Mouse (Mus musculus) hindbrain, embryonic 13.5 days (tissue): Measurements from ENCODE around the gene Cyb561d2. TPM values are rescaled to one million over a fixed set of nuclear protein-coding genes. Genes with fewer than 3 reads are reported as not detected.

ENCODE experiments used
- ATAC-seq: fragments of 200-750 bp; cut with Nextera tagmentation; 2 replicates; pipeline ENCODE4 v1.8.0; 2017; ENCODE audit warnings: moderate TSS enrichment; ENCODE audit not compliant: low FRiP score
- H3K27ac ChIP-seq: fragments of 300-500 bp; sonication (generic); 2 replicates; pipeline ENCODE4 v1.5.1; 2015; ENCODE audit warnings: inconsistent platforms, mild to moderate bottlenecking, moderate library complexity
- H3K27me3 ChIP-seq: fragments of 300-500 bp; sonication (generic); 2 replicates; pipeline ENCODE4 v1.6.1; 2015; ENCODE audit warnings: mild to moderate bottlenecking, inconsistent platforms
- H3K36me3 ChIP-seq: fragments of 300-500 bp; sonication (generic); 2 replicates; pipeline ENCODE4 v1.6.1; 2015; ENCODE audit warnings: mild to moderate bottlenecking, inconsistent platforms
- H3K4me1 ChIP-seq: fragments of 300-500 bp; sonication (generic); replicated peaks from 2 replicates; pipeline ENCODE4 v1.6.1; 2015; ENCODE audit warnings: inconsistent platforms
- H3K4me2 ChIP-seq: fragments of 300-500 bp; sonication (generic); 2 replicates; pipeline ENCODE4 v1.6.1; 2015; ENCODE audit warnings: inconsistent platforms, mild to moderate bottlenecking, moderate library complexity
- H3K4me3 ChIP-seq: fragments of 300-500 bp; sonication (generic); 2 replicates; pipeline ENCODE4 v1.5.1; 2015; ENCODE audit warnings: mild to moderate bottlenecking, inconsistent platforms
- H3K9ac ChIP-seq: fragments of 300-500 bp; sonication (generic); 2 replicates; pipeline ENCODE4 v1.6.1; 2015; ENCODE audit warnings: mild to moderate bottlenecking, inconsistent platforms
- H3K9me3 ChIP-seq: fragments of 300-500 bp; sonication (generic); 2 replicates; pipeline ENCODE4 v1.6.1; 2016; ENCODE audit warnings: inconsistent platforms
- WGBS: fragments of 180-500 bp; shearing (Covaris S2); methylation state at CpG from one replicate; pipeline ENCODE4 v1.1.7; 2015; 5-methylcytosine and 5-hydroxymethylcytosine counted together
- polyA plus RNA-seq: library from polyadenylated mRNA; unstranded; fragments of >200 nt; fragmentation: Nextera tagmentation; extraction: Ambion mirVana; gene quantifications from 2 replicates; pipeline ENCODE4 v1.2.1, GENCODE M21; 2015

Cyb561d2 gene
- 38.9 and 39.1 TPM in 2 replicates for polyA plus RNA-seq

DNA sequence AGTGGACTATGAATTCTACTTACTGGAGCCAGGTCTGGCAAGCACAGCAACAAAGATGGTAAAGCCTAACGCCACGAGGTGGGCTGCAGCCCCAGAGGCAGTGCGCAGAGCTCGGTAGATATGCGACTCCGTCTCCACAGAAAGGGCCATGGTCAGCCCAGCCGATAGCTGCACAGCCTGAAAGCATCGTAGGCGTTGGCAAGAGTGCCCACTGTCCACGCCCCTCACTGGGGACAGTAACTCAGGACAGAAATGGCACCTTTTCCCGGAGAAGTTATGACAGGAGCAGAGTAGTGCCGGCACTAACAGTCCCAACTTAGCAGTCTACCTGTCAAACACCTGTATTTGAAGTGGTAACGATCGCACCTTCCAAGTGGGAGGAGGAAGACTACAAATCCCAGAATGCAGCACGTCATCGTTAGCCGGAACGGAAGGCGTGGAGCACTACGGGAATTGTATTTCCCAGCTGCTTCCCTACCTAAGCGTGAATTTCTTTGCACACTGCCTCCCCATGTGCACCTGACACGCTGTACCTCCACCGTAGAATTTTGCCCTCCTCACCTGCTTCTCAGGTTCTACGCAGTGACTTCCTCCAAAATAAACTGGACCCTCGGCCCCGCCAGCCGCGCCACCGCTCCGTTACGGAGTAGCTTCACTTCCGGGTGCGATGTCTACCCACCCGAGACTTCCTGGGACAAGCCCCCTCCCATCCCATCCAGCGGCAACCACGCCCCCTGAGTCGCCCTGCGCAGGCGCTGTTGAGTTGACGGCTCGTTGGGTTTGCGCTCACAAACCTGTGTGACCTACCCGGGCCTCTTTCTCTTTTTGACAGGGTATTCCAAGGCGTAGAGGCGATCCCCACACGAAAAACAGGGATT is at the start of gene Cyb561d2, which contains the start of gene Nprl2:
Gene Cyb561d2, minus strand, starts transcription at position 720 of the 878 bp plus-strand sequence.
Gene Nprl2, plus strand, starts transcription at position 753 of the 878 bp plus-strand sequence.
- no peaks in the 10 kb centered on the region for H3K27me3 ChIP-seq
- H3K4me1 ChIP-seq = peaks cover 63% of the 10 kb centered on the region
- H3K4me3 ChIP-seq = peak within 1 kb of the TSS; percentile 64
- H3K27ac ChIP-seq = peak within 1 kb of the TSS; percentile 74
- H3K9me3 ChIP-seq = no peaks in the 10 kb centered on the region
- peak; percentile 87 for ATAC-seq
- peak within 1 kb of the TSS; percentile 83 for H3K4me2 ChIP-seq
- peak within 1 kb of the TSS; percentile 72 for H3K9ac ChIP-seq
- H3K36me3 ChIP-seq = peaks cover 51% of the 10 kb centered on the region
- WGBS = under 1% methylated on average over 46 of the region's 46 CpGs

- WGBS = 96% methylated on average over 6 of the region's 6 CpGs
- peaks cover 21% of the 10 kb centered on the region for H3K4me1 ChIP-seq
- no peak overlapping the region for H3K9ac ChIP-seq
- H3K9me3 ChIP-seq = no peaks in the 10 kb centered on the region
- no peak overlapping the region for H3K4me3 ChIP-seq
- no peak overlapping the region for H3K27ac ChIP-seq
- H3K36me3 ChIP-seq = peaks cover 46% of the 10 kb centered on the region
- no peak overlapping the region for H3K4me2 ChIP-seq
- no peak for ATAC-seq
- no peaks in the 10 kb centered on the region for H3K27me3 ChIP-seq
Measured at GRCm38 (mm10) chr9:107590773-107591060, 48.7 kb upstream of the Cyb561d2 start.

- 90% methylated on average over 25 of the region's 25 CpGs for WGBS
- Histone ChIP-seq H3K4me1 (peaks cover 21% of the 10 kb centered on the region), H3K4me2 (no peak overlapping the region), H3K36me3 (peaks cover 46% of the 10 kb centered on the region), H3K27ac (no peak overlapping the region), H3K4me3 (no peak overlapping the region), H3K27me3 (no peaks in the 10 kb centered on the region), H3K9ac (no peak overlapping the region), H3K9me3 (no peaks in the 10 kb centered on the region)
- ATAC-seq = no peak
Measured at GRCm38 (mm10) chr9:107590058-107590772, 48.2 kb upstream of the Cyb561d2 start.

- Histone ChIP-seq H3K4me2 (peak overlapping the region; percentile 86), H3K9ac (peak overlapping the region; percentile 69), H3K27me3 (no peaks in the 10 kb centered on the region), H3K4me1 (peaks cover 15% of the 10 kb centered on the region), H3K36me3 (peaks cover 41% of the 10 kb centered on the region), H3K4me3 (peak overlapping the region; percentile 71), H3K9me3 (no peaks in the 10 kb centered on the region), H3K27ac (no peak overlapping the region)
- ATAC-seq = no peak
- 7% methylated on average over 33 of the region's 33 CpGs for WGBS
Measured at GRCm38 (mm10) chr9:107587833-107588639, 46.0 kb upstream of the Cyb561d2 start.

DNA sequence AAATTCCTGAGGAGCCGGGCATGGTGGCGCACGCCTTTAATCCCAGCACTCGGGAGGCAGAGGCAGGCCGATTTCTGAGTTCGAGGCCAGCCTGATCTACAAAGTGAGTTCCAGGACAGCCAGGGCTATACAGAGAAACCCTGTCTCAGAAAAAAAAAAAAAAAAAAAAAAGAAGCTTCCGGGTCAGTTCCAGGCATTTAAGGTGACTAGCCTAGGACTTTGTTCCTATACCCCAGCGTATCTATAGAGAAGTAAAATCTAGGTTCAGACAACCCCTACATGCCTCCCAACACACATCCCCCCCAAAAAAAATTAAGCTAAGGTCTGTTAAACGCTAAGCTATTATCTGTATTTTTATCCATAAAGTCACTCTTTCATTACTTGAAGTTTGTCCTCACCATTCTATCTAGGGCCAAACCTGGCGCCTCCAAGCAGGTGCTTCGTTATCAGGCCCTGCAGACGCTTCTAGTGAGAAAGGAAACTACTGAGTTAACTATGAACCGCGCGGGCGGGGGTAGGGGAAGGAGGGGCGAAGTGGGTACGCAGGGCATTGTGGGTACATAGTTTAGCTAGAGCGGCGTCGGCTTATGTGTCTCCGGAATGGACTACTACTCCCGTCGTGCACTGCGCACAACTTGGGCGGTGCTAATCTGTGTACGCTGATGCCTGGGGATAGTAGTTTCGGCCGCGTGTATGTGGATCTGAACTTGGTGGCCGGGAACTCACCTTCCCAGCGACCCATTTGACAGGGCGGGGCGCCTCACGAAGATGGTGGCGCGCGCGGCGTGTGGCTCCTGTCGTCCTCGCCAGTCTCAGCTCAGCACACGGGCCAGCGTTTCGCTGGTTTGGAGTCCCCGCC is 45.2 kb upstream of the Cyb561d2 start, which contains the start of gene Ifrd2:
Gene Ifrd2, plus strand, starts transcription at position 669 of the 859 bp plus-strand sequence.
- Histone ChIP-seq H3K27me3 (no peaks in the 10 kb centered on the region), H3K4me2 (peak within 1 kb of the TSS; percentile 86), H3K9me3 (no peaks in the 10 kb centered on the region), H3K4me3 (peak within 1 kb of the TSS; percentile 71), H3K4me1 (peaks cover 15% of the 10 kb centered on the region), H3K36me3 (peaks cover 36% of the 10 kb centered on the region), H3K9ac (peak within 1 kb of the TSS; percentile 69), H3K27ac (no peak within 1 kb of the TSS)
- WGBS = 13% methylated on average over 46 of the region's 46 CpGs
- peak; percentile 97 for ATAC-seq

- ATAC-seq = no peak
- H3K4me2 ChIP-seq = no peak overlapping the region
Measured at GRCm38 (mm10) chr9:107586504-107586903, 44.5 kb upstream of the Cyb561d2 start.

GRCm38 (mm10) chr9:107583174-107583573 is 41.2 kb upstream of the Cyb561d2 start:
- Histone ChIP-seq H3K9me3 (no peaks in the 10 kb centered on the region), H3K27me3 (no peaks in the 10 kb centered on the region), H3K9ac (no peak overlapping the region), H3K4me3 (no peak overlapping the region), H3K27ac (no peak overlapping the region), H3K4me2 (no peak overlapping the region), H3K36me3 (peaks cover 10% of the 10 kb centered on the region), H3K4me1 (peaks cover 36% of the 10 kb centered on the region)
- WGBS = 93% methylated on average over 14 of the region's 14 CpGs
- ATAC-seq = no peak

More at GRCm38 (mm10) chr9:107586504-107586903, 44.5 kb upstream of the Cyb561d2 start:
- H3K4me1 ChIP-seq = peaks cover 22% of the 10 kb centered on the region
- H3K36me3 ChIP-seq = peaks cover 29% of the 10 kb centered on the region
- no peak overlapping the region for H3K4me3 ChIP-seq
- no peak overlapping the region for H3K27ac ChIP-seq
- H3K9ac ChIP-seq = no peak overlapping the region
- 95% methylated on average over 5 of the region's 5 CpGs for WGBS
- H3K27me3 ChIP-seq = no peaks in the 10 kb centered on the region
- H3K9me3 ChIP-seq = no peaks in the 10 kb centered on the region

DNA sequence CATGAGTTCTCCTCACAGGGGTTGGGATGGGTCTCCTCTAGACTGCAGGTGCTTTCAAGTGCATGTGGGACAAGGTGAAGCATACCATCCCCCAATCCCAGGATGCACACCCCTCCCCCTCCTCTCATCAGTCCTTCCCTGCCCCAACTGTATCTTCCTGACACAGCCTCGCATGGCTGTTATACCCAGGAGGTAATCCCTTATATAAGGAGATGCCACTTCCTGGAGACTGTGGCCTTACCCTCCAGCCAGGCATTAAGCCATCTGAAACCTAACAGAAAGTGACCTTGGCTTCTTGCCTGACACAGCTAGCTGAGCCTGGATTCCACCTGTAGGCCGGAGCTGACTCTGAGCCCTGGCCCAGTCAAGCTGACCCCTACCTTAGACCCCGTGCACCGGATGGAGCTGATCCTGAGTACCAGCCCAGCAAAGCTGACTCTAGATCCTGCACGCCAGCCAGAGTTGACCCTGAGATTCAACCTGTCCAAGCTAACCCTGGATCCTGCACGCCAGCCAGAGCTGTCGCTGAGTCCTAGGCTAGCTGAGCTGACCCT is 40.6 kb upstream of the Cyb561d2 start:
- WGBS = 90% methylated on average over 7 of the region's 7 CpGs
- Histone ChIP-seq H3K27me3 (no peaks in the 10 kb centered on the region), H3K4me2 (no peak overlapping the region), H3K36me3 (peaks cover 10% of the 10 kb centered on the region), H3K27ac (no peak overlapping the region), H3K9ac (no peak overlapping the region), H3K4me3 (no peak overlapping the region), H3K9me3 (no peaks in the 10 kb centered on the region), H3K4me1 (peaks cover 35% of the 10 kb centered on the region)
- no peak for ATAC-seq

GRCm38 (mm10) chr9:107581584-107581983 is 39.6 kb upstream of the Cyb561d2 start:
- Histone ChIP-seq H3K27me3 (no peaks in the 10 kb centered on the region), H3K9me3 (no peaks in the 10 kb centered on the region), H3K4me1 (peaks cover 45% of the 10 kb centered on the region), H3K27ac (no peak overlapping the region), H3K4me3 (peak overlapping the region; percentile 62), H3K36me3 (peaks cover 10% of the 10 kb centered on the region), H3K9ac (peak overlapping the region; percentile 83), H3K4me2 (peak overlapping the region; percentile 97)
- 83% methylated on average over 4 of the region's 4 CpGs for WGBS
- ATAC-seq = no peak

GRCm38 (mm10) chr9:107580501-107581317 is 38.7 kb upstream of the Cyb561d2 start, which contains the start of gene Hyal3:
Gene Hyal3, plus strand, starts transcription at chr9:107580818.
- Histone ChIP-seq H3K36me3 (peaks cover 10% of the 10 kb centered on the region), H3K27me3 (no peaks in the 10 kb centered on the region), H3K27ac (peak within 1 kb of the TSS; percentile 86), H3K4me2 (peak within 1 kb of the TSS; percentile 97), H3K9me3 (no peaks in the 10 kb centered on the region), H3K4me1 (peaks cover 48% of the 10 kb centered on the region), H3K4me3 (peak within 1 kb of the TSS; percentile 62), H3K9ac (peak within 1 kb of the TSS; percentile 83)
- WGBS = under 1% methylated on average over 32 of the region's 32 CpGs
- ATAC-seq = peak; percentile 70
